Mouse (Mus musculus) lung, embryonic 15.5 days (tissue): ENCODE measurements around the gene Atrnl1. TPM values are rescaled to one million over a fixed set of nuclear protein-coding genes. Genes with fewer than 3 reads are reported as not detected.

Source experiments
- ATAC-seq: fragments of 200-750 bp; cut with Nextera tagmentation; 2 replicates; pipeline ENCODE4 v1.8.0; 2017; ENCODE audit warnings: moderate number of reproducible peaks, borderline replicate concordance; ENCODE audit not compliant: low FRiP score, low TSS enrichment; ENCODE audit errors: extremely low read depth
- H3K27ac ChIP-seq: fragments of 300-500 bp; sonication (generic); 2 replicates; pipeline ENCODE4 v1.5.1; 2015; ENCODE audit warnings: moderate library complexity, mild to moderate bottlenecking, inconsistent platforms
- H3K27me3 ChIP-seq: fragments of 300-500 bp; sonication (generic); 2 replicates; pipeline ENCODE4 v1.6.1; 2015; ENCODE audit warnings: inconsistent platforms
- H3K36me3 ChIP-seq: fragments of 300-500 bp; sonication (generic); 2 replicates; pipeline ENCODE4 v1.6.1; 2015; ENCODE audit warnings: inconsistent platforms
- H3K4me1 ChIP-seq: fragments of 300-500 bp; sonication (generic); 2 replicates; pipeline ENCODE4 v1.6.1; 2015; ENCODE audit warnings: inconsistent platforms
- H3K4me2 ChIP-seq: fragments of 300-500 bp; sonication (generic); 2 replicates; pipeline ENCODE4 v1.6.1; 2015; ENCODE audit warnings: inconsistent platforms, mild to moderate bottlenecking, moderate library complexity
- H3K4me3 ChIP-seq: fragments of 300-500 bp; sonication (generic); 2 replicates; pipeline ENCODE4 v1.5.1; 2015; ENCODE audit warnings: mild to moderate bottlenecking, inconsistent platforms
- H3K9ac ChIP-seq: fragments of 300-500 bp; sonication (generic); 2 replicates; pipeline ENCODE4 v1.6.1; 2015; ENCODE audit warnings: inconsistent platforms
- H3K9me3 ChIP-seq: fragments of 300-500 bp; sonication (generic); 2 replicates; pipeline ENCODE4 v1.6.1; 2016; ENCODE audit warnings: inconsistent platforms
- WGBS: fragments of 180-500 bp; shearing (Covaris S2); methylation state at CpG from one replicate; pipeline ENCODE4 v1.1.7; 2015; 5-methylcytosine and 5-hydroxymethylcytosine counted together
- polyA plus RNA-seq: library from polyadenylated mRNA; unstranded; fragments of >200 nt; fragmentation: Nextera tagmentation; extraction: Ambion mirVana; gene quantifications from 2 replicates; pipeline ENCODE4 v1.2.1, GENCODE M21; 2015

Gene Atrnl1
- polyA plus RNA-seq, 1 experiment from 2014 or later = 5.3 TPM

DNA sequence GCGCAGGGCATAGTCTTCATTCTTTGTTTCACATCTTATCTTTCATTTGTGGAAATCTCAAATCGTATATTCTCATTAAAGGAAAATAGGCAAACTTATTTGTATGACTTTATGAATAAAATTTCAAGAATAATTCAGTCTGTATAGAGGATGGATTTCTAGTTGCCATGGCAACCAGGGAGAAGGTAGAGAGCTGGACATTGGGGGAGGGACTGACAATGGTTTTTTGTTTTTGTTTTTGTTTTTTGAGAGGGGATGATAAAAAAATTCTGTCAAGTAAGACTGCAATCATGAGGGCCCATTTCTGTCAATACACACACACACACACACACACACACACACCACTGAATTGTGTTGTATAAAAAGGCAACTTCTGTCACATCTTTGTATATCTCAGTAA is 114.5 kb downstream of the Atrnl1 start:
- Histone ChIP-seq H3K4me1 (no peaks in the 10 kb centered on the region), H3K27me3 (no peaks in the 10 kb centered on the region), H3K4me2 (no peak overlapping the region), H3K9ac (no peak overlapping the region), H3K9me3 (no peaks in the 10 kb centered on the region), H3K4me3 (no peak overlapping the region), H3K27ac (no peak overlapping the region), H3K36me3 (peaks cover 5% of the 10 kb centered on the region; the same call in 1 of the 2 replicates)
- ATAC-seq = no peak
- 98% methylated on average over 2 of the region's 2 CpGs for WGBS

DNA sequence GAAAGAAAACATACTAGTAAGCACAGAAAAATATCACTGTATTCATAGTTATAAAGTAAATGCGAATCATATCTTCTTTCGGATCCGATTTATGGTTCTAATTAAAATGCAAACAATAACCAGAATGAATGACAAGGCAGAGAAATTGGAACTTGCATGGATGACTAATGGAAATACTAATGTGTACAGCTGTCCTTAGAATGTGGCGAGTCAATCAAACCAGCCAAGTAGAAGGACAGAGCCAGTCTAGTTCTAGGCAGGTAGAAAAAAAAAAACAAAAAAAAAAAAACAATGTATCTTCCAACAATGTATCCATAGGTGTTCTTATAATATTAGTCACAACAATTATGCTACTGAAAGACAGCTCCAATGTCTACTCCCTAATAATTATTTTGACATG is 116.2 kb downstream of the Atrnl1 start:
- Histone ChIP-seq H3K36me3 (peaks cover 8% of the 10 kb centered on the region; the same call in 1 of the 2 replicates), H3K9ac (no peak overlapping the region), H3K4me3 (no peak overlapping the region), H3K4me1 (no peaks in the 10 kb centered on the region), H3K9me3 (no peaks in the 10 kb centered on the region), H3K27ac (no peak overlapping the region), H3K27me3 (no peaks in the 10 kb centered on the region), H3K4me2 (no peak overlapping the region)
- no peak for ATAC-seq
- WGBS = 95% methylated on average over 4 of the region's 4 CpGs

GRCm38 (mm10) chr19:57737475-57737874 is 126.6 kb downstream of the Atrnl1 start:
- no peak overlapping the region for H3K4me3 ChIP-seq
- 0 out of 2 replicates have a peak, but pooled peaks cover 13% of the 10 kb centered on the region for H3K36me3 ChIP-seq
- H3K27me3 ChIP-seq = no peaks in the 10 kb centered on the region
- no peak overlapping the region for H3K9ac ChIP-seq
- 90% methylated on average over 3 of the region's 3 CpGs for WGBS
- no peak for ATAC-seq
- no peaks in the 10 kb centered on the region for H3K9me3 ChIP-seq
- H3K4me2 ChIP-seq = no peak overlapping the region
- H3K4me1 ChIP-seq = no peaks in the 10 kb centered on the region
- no peak overlapping the region for H3K27ac ChIP-seq

DNA sequence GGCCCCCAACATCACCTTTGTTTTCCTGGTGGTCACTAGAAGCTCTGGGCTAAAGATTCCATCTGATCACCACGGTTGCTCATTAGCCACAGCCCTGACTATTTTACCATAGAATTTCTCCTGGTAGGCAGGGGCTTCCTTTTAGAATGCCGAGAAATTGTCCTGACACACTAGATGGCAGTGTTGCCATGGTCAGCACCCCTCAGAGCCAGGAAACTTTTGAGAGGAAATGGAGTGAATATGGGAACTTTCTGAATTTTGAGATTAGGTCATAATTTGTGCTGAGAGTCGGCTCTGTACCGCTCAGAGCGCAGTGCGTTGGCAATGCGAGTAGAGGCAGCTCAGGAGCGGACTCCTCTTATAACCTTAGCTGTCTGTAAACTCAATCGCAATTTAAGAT is 134.7 kb downstream of the Atrnl1 start:
- ATAC-seq = no peak
- peaks cover 6% of the 10 kb centered on the region; the same call in 1 of the 2 replicates for H3K36me3 ChIP-seq
- 38% methylated on average over 9 of the region's 9 CpGs for WGBS

GRCm38 (mm10) chr19:57746553-57746952 is 135.7 kb downstream of the Atrnl1 start:
- Histone ChIP-seq H3K9me3 (no peaks in the 10 kb centered on the region), H3K9ac (no peak overlapping the region), H3K27me3 (no peaks in the 10 kb centered on the region), H3K36me3 (peaks cover 6% of the 10 kb centered on the region; the same call in 1 of the 2 replicates), H3K4me2 (no peak overlapping the region), H3K4me3 (no peak overlapping the region), H3K27ac (no peak overlapping the region), H3K4me1 (no peaks in the 10 kb centered on the region)
- no peak for ATAC-seq
- WGBS = 88% methylated on average over 11 of the region's 11 CpGs

More for the DNA sequence above, 134.7 kb downstream of the Atrnl1 start:
- Histone ChIP-seq H3K27ac (no peak overlapping the region), H3K27me3 (no peaks in the 10 kb centered on the region), H3K4me3 (no peak overlapping the region), H3K4me2 (no peak overlapping the region), H3K4me1 (no peaks in the 10 kb centered on the region), H3K9me3 (no peaks in the 10 kb centered on the region), H3K9ac (no peak overlapping the region)

GRCm38 (mm10) chr19:57752189-57752588 is 141.4 kb downstream of the Atrnl1 start:
- Histone ChIP-seq H3K9ac (no peak overlapping the region), H3K4me1 (no peaks in the 10 kb centered on the region), H3K4me2 (no peak overlapping the region), H3K4me3 (no peak overlapping the region), H3K36me3 (peaks cover 12% of the 10 kb centered on the region; the same call in 1 of the 2 replicates), H3K27me3 (no peaks in the 10 kb centered on the region), H3K27ac (no peak overlapping the region), H3K9me3 (no peaks in the 10 kb centered on the region)
- no peak for ATAC-seq
- WGBS = 91% methylated on average over 14 of the region's 14 CpGs

DNA sequence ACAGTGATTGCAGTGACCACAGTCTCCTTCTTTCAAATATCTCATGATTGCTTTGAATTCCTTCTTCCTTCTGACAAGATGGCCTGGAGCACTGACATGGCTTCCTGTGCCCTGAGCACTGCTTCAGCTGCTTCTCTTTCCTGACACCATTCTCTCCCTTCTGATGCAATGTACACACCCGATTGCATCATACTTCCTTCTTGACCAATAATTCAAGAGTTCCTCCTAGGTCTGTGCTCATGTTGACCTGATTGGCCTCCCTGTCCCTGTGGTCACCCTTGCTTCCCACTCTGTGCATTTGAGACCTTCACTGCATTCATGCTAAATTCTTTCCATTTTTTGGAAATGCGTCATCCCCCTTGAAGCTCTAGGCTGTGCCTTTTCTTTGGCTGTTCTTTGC is 151.7 kb downstream of the Atrnl1 start:
- peaks cover 6% of the 10 kb centered on the region for H3K4me1 ChIP-seq
- no peak overlapping the region for H3K27ac ChIP-seq
- H3K9me3 ChIP-seq = no peaks in the 10 kb centered on the region
- H3K4me2 ChIP-seq = no peak overlapping the region
- no peak overlapping the region for H3K4me3 ChIP-seq
- 62% methylated on average over 2 of the region's 2 CpGs for WGBS
- peak; percentile 49; the same call in 1 of the 2 replicates for ATAC-seq
- no peaks in the 10 kb centered on the region for H3K27me3 ChIP-seq
- H3K36me3 ChIP-seq = 0 out of 2 replicates have a peak, but pooled peaks cover 5% of the 10 kb centered on the region
- H3K9ac ChIP-seq = no peak overlapping the region

DNA sequence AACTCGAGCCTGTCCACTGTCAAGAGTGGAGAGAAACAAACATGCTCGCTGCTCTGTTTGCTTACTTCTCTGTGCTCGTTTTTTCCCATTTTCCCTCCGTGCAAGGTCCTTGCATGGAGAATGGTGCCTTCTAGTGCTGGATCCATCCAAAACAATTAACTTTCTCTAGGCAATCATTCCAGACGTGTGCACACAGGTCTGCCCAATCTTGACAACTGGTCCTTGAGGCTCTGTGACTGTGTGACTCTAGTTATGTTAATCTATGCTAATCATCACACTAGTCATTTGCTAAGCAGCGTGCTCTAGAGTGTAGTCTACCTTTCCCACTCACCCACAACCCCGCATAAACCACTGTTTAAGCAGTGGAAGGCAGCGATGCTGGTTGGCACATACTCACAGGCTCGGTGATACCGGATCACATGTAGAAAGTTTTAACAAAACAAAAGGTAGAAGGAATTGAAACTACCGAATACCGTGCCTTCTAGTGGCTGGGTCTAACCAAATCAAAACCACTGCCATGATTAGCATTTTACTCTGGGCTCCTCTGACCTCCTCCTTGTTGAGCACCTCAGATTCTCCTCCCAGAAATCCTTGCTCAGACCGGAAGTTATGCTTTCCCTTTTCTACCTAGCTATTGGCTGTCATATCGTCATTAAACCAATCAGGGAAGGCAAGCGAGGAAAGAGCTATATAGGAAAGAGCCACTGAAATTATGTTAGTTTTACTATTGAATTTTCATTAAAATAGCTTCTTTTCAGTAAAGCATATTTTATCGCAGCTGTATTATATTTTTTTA is 153.9 kb downstream of the Atrnl1 start:
- H3K9ac ChIP-seq = no peak overlapping the region
- H3K4me2 ChIP-seq = no peak overlapping the region
- peaks cover 6% of the 10 kb centered on the region for H3K4me1 ChIP-seq
- H3K4me3 ChIP-seq = no peak overlapping the region
- H3K27ac ChIP-seq = no peak overlapping the region
- WGBS = 83% methylated on average over 16 of the region's 16 CpGs
- 0 out of 2 replicates have a peak, but pooled peaks cover 5% of the 10 kb centered on the region for H3K36me3 ChIP-seq
- no peaks in the 10 kb centered on the region for H3K9me3 ChIP-seq
- no peak for ATAC-seq
- no peaks in the 10 kb centered on the region for H3K27me3 ChIP-seq

GRCm38 (mm10) chr19:57767051-57767450 is 156.2 kb downstream of the Atrnl1 start:
- H3K27me3 ChIP-seq = no peaks in the 10 kb centered on the region
- 0 out of 2 replicates have a peak, but pooled peaks cover 5% of the 10 kb centered on the region for H3K36me3 ChIP-seq
- no peaks in the 10 kb centered on the region for H3K9me3 ChIP-seq
- H3K4me2 ChIP-seq = no peak overlapping the region
- H3K9ac ChIP-seq = no peak overlapping the region
- no peak overlapping the region for H3K4me3 ChIP-seq
- ATAC-seq = no peak
- no peak overlapping the region for H3K27ac ChIP-seq
- WGBS = 32% methylated on average over 2 of the region's 2 CpGs
- H3K4me1 ChIP-seq = peaks cover 4% of the 10 kb centered on the region

DNA sequence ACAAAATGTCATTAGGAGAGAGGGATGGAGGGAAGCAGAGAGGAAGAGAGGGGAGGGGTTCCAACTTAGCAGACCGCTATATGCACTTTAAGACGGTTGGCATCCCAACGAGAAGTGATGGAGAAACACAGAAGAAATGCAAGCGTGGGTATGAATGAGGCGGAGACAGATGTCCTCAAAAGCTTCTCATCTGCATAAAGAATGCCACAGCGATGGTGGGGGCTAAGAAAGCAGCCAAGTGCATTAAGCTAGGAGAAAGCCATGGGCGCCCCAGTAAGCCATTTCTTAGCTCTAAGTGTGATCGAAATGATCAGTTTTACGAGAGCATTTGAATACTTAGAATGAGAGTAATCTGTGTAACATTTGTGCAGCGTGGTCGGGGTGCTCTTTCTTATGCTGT is 157.8 kb downstream of the Atrnl1 start:
- ATAC-seq = no peak
- no peak overlapping the region for H3K27ac ChIP-seq
- H3K4me1 ChIP-seq = no peaks in the 10 kb centered on the region
- no peak overlapping the region for H3K4me3 ChIP-seq
- 86% methylated on average over 11 of the region's 11 CpGs for WGBS
- no peak overlapping the region for H3K4me2 ChIP-seq
- no peaks in the 10 kb centered on the region for H3K27me3 ChIP-seq
- H3K9ac ChIP-seq = no peak overlapping the region
- H3K9me3 ChIP-seq = no peaks in the 10 kb centered on the region
- 0 out of 2 replicates have a peak, but pooled peaks cover 5% of the 10 kb centered on the region for H3K36me3 ChIP-seq

DNA sequence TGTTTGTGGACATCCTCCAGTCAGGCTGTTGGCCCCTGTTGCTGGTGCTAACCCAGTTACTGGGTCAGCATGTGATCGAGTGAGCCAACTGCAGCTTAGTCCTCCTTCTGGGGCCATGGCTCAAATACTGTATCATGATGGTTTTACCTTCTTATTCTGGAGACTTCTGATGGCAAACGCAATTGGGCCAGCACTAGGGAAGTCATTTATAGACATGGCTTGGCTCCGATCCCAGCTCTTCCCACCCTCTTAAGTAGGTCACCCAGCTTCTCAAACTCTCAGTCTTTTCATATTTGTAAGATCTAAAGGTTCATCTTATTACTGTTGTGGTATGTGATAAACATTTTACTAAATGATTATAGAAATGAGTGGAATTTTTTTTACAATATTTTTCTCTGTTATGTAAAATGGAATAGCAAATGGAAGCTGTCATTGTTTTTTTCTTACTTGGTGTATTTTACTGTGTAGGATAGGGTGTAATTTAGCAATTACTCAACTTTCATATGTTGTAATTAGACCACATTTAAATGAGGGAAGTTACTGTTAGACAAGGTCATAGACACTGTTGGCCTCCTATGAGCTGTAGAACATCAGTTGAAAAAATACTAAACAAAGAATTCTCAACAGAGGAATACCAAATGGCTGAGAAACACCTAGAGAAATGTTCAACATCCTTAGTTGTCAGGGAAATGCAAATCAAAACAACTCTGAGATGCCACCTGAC is 171.7 kb downstream of the Atrnl1 start:
- Histone ChIP-seq H3K36me3 (peaks cover 3% of the 10 kb centered on the region; the same call in 1 of the 2 replicates), H3K4me3 (no peak overlapping the region), H3K27me3 (no peaks in the 10 kb centered on the region), H3K4me2 (no peak overlapping the region), H3K4me1 (no peaks in the 10 kb centered on the region), H3K9ac (no peak overlapping the region), H3K9me3 (no peaks in the 10 kb centered on the region), H3K27ac (no peak overlapping the region)
- ATAC-seq = no peak
- 73% methylated on average over 3 of the region's 3 CpGs for WGBS

- Histone ChIP-seq H3K36me3 (no peaks in the 10 kb centered on the region), H3K27ac (no peak overlapping the region), H3K27me3 (no peaks in the 10 kb centered on the region), H3K9me3 (no peaks in the 10 kb centered on the region), H3K4me2 (no peak overlapping the region), H3K9ac (no peak overlapping the region), H3K4me1 (no peaks in the 10 kb centered on the region), H3K4me3 (no peak overlapping the region)
- no peak for ATAC-seq
- 71% methylated on average over 5 of the region's 5 CpGs for WGBS
Observed at GRCm38 (mm10) chr19:57786699-57787098, 175.9 kb downstream of the Atrnl1 start.
